Mouse (Mus musculus): ENCODE data around the gene Rnaseh2c.

Gene Rnaseh2c

DNA sequence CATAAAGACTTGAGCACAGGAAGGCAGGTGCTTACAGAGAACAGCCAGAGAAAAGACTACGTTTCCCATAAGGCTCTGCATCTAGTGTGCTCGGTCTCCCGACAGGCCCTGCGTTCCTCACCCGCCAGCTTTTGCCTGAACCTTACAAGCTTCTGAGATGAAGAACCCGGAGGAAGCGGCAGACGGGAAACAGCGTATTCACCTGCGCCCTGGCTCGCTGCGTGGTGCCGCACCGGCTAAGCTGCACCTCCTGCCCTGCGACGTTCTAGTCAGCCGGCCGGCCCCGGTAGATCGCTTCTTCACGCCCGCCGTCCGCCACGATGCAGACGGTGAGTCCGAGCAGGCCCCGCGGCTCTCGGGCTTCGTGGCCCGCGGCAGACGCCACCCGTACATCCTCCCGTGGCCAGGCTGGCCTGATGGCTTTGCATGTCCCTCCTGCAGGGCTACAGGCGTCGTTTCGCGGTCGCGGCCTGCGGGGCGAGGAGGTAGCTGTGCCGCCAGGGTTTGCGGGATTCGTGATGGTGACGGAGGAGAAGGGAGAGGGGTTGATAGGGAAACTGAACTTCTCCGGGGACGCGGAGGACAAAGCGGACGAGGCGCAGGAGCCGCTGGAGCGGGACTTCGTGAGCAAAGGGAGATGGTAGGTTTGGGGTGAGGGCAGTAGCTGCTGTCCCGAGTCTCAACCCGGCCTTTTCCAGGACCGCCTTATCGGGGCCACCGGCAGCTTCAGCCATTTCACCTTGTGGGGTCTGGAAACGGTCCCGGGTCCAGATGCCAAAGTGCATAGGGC lies at the start of gene Rnaseh2c:
Rnaseh2c (plus strand) TSS at position 122 of the 790 bp plus-strand sequence.
- peak; percentile 86 to 87 for DNase-seq

DNA sequence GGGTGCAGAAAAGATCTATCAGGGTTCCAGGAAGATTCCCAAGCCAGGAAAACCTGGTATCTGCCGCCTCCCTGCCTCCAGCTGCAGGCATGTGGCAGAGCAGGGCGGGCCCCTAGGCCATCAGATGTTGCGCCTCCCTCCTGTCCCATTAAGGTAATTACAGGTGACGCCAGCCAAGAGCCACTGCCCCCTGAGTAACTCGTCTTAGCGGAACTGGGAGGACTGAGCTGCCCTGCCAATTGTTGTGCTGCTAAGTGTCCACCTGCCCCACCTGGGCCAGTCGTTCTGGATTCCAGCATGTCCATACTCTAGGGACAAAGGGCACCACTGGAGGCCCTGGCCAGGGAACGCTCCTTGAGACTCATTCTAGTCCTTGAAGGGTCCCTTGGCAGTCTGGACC lies 47.9 kb upstream of the Rnaseh2c start:
- no peak for DNase-seq

DNA sequence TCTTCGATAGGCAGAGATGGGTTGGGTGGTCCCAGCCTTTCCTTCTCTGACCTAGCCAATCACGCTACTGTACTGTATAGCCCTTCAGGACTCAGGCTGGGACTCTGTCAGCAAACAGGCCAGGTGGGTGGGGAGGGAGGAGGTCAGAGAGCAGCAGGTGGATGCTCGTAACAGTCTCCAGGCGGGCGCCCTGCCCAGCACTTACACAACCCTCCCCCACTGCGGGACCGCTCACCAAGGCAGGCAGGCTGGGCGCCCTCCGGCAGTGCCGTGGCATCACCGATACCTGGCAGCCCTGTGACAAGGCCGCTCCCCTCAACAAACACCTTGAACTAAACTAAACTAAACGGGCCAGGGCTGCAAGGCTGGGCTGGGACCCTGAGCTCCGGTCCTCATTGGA lies 47.5 kb upstream of the Rnaseh2c start:
- DNase-seq = no peak

DNA sequence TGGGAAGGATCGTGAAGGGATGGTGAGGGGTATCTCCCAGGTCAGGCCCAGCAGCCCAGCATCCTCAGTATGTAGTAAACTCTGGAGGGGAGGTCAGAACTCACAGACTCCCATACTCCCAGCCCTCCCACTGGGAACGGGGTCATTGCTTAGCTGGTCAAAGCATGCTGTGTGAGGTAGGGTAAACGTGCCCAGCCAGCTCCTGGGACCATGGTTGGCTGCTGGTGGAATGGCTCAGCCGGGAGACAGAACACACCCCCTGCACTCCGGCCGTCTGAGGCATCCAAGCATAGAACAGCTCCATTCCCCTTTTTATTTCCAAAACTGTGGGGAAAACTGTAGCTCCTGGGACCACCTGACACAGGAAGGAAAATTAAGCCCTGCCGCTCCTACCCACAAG lies 43.5 kb upstream of the Rnaseh2c start:
- DNase-seq = no peak

GRCm38 (mm10) chr19:5558770-5559169 lies 42.9 kb upstream of the Rnaseh2c start:
- no peak for DNase-seq

- DNase-seq = no peak
Measured at GRCm38 (mm10) chr19:5559229-5559628, 42.4 kb upstream of the Rnaseh2c start.

DNA sequence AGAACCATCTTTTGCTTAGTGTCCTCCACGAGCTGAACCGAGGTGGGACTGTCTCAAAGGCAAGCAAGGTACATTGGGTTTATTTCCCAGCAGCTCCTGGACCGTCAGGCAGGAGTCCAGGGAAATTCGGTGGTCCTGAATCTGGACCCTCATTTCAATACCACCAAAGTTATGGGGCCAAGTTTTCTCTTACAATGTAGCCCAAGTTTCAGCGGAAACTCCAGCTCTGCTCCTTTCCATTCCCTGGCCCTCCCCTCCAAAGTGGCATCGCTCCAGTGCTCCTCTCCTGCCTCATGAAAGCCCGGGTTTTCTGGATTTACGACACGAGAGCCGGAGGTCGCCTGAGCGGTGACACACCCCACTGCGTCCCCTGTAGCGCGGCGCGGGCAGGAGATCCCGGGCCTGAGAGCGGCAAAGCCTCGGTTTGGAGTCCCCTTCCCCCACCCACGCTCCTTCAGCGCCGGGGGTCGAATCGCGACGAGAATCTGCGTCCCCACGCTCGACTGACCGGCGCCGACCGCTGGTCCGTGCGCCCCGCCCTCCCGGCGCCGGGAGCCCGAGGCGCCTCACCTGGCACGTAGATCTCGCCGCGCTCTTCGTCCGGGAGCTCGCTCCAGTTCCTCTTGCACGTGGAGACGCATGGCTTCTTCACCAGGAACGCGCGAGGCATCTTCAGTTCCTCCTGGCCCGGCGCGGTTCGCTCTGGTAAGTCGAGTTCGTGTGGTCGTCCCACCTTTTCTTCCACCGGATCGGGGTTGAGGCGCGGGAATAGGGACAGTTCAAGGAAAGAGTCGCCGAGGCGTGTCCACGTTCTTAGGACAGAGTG lies 41.8 kb upstream of the Rnaseh2c start:
- peak in 1 of 2 experiments; percentile 22 for DNase-seq

DNA sequence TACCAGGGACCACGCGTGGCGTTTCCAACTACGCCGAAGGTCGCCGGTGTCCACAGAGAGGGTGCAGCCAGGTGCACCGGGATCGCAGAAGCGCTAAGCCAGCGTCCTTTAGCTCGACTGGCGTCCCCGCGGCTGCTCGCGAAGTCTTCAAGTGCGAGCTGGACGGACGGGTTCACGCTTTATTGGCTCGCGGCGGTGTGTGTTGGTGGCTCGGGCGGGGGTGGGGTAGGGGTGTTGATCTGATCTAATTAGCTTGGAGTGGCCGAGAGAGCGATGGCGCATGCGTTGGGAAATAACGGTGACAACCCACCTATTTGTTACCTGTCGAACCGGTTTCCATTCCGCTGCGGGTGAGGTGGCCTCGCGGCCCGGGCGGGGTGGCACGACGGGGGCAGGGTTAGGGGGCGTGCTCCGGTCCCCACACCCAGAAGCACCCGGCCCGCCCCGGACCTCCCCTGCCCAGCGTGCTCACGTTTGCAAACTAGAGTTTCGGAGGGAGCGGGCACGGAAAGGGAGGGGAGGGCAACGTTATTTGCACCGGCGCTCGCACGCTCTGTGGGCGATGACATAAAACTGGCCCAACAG lies 41.1 kb upstream of the Rnaseh2c start, which contains the start of gene Ovol1:
Ovol1 (minus strand) TSS at position 190 of the 585 bp plus-strand sequence.
- no peak for DNase-seq

- no peak for DNase-seq
Measured at GRCm38 (mm10) chr19:5561252-5561790, 40.4 kb upstream of the Rnaseh2c start.

GRCm38 (mm10) chr19:5561886-5562285 lies 39.8 kb upstream of the Rnaseh2c start:
- DNase-seq = no peak

- no peak for DNase-seq
Measured at GRCm38 (mm10) chr19:5562776-5563175, 38.9 kb upstream of the Rnaseh2c start.

DNA sequence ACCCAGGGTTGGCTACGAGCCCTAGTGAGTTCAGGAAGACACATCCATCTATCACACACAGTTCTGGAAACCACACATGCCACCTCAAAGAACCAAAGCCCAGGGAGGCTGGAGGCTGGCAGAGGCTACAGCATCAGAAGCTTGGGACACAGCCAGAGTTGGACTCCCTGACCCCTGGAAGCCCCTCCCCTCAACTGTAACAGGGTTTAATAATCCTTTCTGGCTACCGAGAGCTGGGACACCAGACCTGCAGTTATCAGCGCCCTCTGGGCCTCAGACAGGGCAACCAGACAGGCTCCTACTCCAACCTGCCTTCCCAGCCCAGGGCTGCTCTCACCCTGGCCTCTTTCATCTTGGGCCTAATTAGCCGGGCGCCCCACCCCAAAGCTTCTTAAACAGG lies 35.4 kb upstream of the Rnaseh2c start:
- DNase-seq = peak in 1 of 2 experiments; percentile 22

DNA sequence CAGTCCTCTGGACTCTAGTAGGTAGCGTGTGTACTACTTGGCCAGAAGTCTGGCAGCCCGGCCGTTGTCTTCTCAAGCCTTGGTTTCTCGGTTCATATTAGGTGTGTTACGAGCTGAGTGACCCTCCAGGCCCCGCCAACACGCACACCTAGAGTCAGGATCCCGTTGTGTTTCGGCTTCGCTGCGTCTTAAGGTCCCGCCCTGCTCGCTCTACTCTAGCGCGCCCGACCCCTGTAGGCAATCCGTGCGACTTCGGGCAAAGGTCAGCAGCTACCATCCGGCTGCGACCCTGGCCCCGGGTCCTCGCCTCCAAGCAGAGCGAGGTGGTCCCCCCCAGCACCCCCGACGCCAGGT lies 34.5 kb upstream of the Rnaseh2c start:
- DNase-seq = no peak

- DNase-seq = peak; percentile 95 to 98
Measured at GRCm38 (mm10) chr19:5567534-5568469, 33.9 kb upstream of the Rnaseh2c start, which contains the start of gene Ap5b1. TSS of gene Ap5b1 (plus strand) at chr19:5568025.

DNA sequence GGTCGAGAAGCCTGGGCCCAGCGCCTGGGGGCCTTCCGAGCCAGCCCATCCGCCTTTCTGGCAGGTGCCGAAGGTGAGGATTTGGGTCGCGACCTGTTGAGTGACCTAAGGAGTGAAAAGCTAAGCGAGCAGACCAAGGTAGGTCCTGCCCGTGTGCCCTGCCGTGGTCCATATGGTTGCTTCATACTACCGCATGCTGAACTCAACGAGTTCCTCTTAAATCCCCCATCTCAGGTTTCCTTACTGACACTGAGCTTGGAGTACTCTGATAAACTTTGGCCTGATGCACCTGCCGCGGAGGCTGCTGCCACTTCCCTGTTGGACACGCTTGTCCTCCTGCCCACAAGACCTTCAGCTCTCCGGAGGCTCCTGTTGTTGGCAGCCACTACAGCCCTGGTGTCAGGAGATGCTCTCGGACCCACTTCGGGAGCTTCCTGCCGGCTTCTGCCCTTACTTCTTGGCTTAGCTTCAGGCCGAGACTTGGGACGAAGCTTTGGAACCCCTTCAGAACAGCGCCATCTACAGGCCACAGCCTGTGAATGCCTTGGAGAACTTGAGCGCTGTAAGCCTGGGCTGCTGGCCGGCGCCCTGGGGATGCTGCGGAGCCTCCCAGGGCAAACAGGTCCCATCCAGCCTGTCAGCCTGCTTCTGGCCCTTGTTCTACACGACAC lies 33.1 kb upstream of the Rnaseh2c start:
- peak; percentile 87 to 91 for DNase-seq

GRCm38 (mm10) chr19:5569521-5569920 lies 32.2 kb upstream of the Rnaseh2c start:
- DNase-seq = no peak

DNA sequence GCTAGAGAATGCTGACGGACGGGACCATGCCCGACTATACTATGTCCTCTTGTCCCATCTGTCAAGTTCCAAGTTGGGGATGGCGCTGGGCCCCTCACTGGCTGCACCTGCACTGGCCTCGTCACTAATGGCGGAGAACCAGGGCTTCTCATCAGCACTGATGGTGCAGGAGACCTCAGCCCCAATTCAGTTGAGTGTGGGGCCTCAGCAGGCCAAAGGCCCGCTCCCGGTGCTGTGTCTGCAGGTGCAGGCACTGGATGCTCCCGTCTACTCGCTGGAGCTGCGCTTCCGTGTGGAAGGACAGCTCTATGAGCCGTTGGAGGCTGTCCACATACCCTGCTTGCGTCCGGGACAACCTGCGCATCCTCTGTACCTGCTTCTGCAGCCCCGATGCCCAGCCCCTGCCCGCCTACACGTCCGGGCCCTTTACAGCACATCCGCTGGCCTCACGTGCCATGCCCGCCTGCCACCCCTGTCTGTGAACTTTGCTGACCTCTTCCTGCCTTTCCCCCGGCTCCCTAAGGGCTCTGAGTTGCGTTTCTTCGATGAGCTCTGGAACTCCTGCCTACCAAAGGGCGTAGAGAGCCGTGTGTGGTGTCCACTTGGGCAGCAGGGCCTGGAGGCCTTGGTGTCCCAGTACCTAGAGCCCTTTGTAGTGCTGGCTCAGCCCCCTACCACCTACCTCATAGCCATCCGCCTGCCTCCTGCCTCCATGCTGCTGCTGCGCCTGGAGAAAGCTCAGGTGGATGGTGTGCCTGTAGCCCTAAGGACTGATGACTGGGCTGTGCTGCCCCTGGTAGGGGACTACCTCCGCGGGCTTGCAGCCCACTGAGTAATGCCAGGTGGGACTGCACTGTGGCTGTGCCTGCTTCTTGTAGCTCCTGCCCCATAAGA lies 31.1 kb upstream of the Rnaseh2c start:
- DNase-seq = no peak

GRCm38 (mm10) chr19:5571831-5572230 lies 29.8 kb upstream of the Rnaseh2c start:
- DNase-seq = no peak

DNA sequence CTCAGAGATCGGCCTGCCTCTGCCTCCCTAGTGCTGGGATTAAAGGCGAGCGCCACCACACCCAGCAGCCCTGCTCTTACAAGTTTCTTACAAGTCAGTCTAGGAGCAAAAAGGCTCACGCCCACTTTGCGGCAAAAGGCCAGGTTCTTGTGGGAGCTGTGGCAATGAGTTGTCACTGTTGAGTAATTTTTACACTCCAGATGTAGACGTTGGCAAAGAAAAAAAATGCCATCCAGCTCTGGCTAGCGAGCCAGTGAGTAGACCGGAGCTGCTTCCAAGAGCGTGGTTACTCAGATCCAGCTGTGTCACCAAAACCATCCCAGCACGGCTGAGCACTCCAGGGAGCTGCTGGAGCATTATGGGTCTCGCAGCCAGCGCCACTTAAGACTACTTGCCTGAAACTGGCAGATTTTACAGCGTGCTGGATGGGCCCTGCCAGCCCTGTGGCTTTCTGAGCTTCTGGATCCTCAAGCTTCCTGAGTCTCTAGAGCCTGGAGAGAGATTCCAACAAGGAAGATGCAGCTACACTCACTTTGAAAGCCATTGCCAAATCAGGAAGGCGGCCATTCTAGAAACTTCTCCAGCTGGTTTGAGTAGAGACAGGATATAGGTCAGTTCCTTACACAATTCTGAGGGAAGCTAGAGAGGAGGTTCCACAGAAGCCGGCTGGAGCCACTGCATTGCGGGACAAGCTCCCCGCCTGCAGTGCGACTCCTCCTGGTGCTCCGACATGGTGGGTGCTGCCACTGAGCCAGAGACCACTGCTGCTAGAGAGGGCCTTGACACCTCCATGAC lies 29.1 kb upstream of the Rnaseh2c start:
- no peak for DNase-seq

Data from cerebellum, postnatal 25 days (tissue).